19 mouse cellular contexts compared by ENCODE assay signal in genomic region chrX:99556876-99557354, GRCm38 (mm10).
DNase-seq lines count a peak whose midpoint lies in the region; ATAC-seq and TF ChIP-seq lines count a peak whose summit lies in the region.
"Had no signal": no experiment of that assay in that cellular context is flagged by ENCODE, and none has a peak within 500 bp of the region (broad histone marks: within the 10 kb centered on the region; RNA-seq: fewer than 3 reads in every experiment).

No protein-coding gene starts in this region.

- ATAC-seq in midbrain, embryonic 11.5 days (ENCODE audit: low FRiP score), result peak; percentile 64
- no peak for ATAC-seq in midbrain, postnatal 0 days (ENCODE audit: low FRiP score)
- no peak for ATAC-seq in forebrain, embryonic 16.5 days
- ATAC-seq in intestine, embryonic 15.5 days, result no peak

- no peak for TF ChIP-seq POLR2A in myocyte (IDR thresholded peaks at IDR 0.05; ENCODE audit: insufficient read length, low read depth)

- no peak overlapping the region for H3K4me3 ChIP-seq in midbrain, embryonic 11.5 days (ENCODE audit: low read depth, low read length)
- no peak overlapping the region for H3K4me3 ChIP-seq in midbrain, postnatal 0 days (ENCODE audit: low read depth, low read length)
- H3K4me3 ChIP-seq in forebrain, embryonic 16.5 days (replicated peaks; ENCODE audit: low read length), result no peak overlapping the region
- no peak overlapping the region for H3K4me3 ChIP-seq in myocyte
- no peak overlapping the region for H3K4me3 ChIP-seq in intestine, embryonic 15.5 days (replicated peaks)
- H3K4me3 ChIP-seq: embryonic facial prominence, embryonic 13.5 days; heart, embryonic 15.5 days; stomach, embryonic 15.5 days had no signal

- WGBS in midbrain, embryonic 11.5 days, result 14% methylated on average over 8 of the region's 8 CpGs
- WGBS in midbrain, postnatal 0 days, result 34% methylated on average over 8 of the region's 8 CpGs
- WGBS in forebrain, embryonic 16.5 days, result 18% methylated on average over 8 of the region's 8 CpGs
- 53% methylated on average over 8 of the region's 8 CpGs for WGBS in intestine, embryonic 15.5 days

- intact Hi-C loops in gastrocnemius, postnatal 14 days (cut with DNase I; ENCODE audit: low total_unique reads), result no loop called here

- H3K4me1 ChIP-seq in midbrain, embryonic 11.5 days (ENCODE audit: control insufficient read depth, insufficient read depth, low read length), result peaks cover 14% of the 10 kb centered on the region
- H3K4me1 ChIP-seq in midbrain, postnatal 0 days (ENCODE audit: insufficient read depth, low read length), result no peaks in the 10 kb centered on the region
- H3K4me1 ChIP-seq in forebrain, embryonic 16.5 days (replicated peaks; ENCODE audit: control insufficient read depth, insufficient read depth, low read length), result peaks cover 20% of the 10 kb centered on the region
- H3K4me1 ChIP-seq in intestine, embryonic 15.5 days (replicated peaks), result no peaks in the 10 kb centered on the region
- H3K4me1 ChIP-seq: stomach, embryonic 15.5 days had no signal

- no peak for TF ChIP-seq CTCF in midbrain, postnatal 0 days (IDR thresholded peaks at IDR 0.05)

- H3K9me3 ChIP-seq in midbrain, embryonic 11.5 days (ENCODE audit: control insufficient read depth, low read length), result no peaks in the 10 kb centered on the region
- no peaks in the 10 kb centered on the region for H3K9me3 ChIP-seq in midbrain, postnatal 0 days (ENCODE audit: low read length)
- H3K9me3 ChIP-seq in forebrain, embryonic 16.5 days (ENCODE audit: control insufficient read depth, low read length), result no peaks in the 10 kb centered on the region
- H3K9me3 ChIP-seq in intestine, embryonic 15.5 days, result no peaks in the 10 kb centered on the region
- H3K9me3 ChIP-seq: embryonic facial prominence, embryonic 13.5 days; heart, embryonic 15.5 days; stomach, embryonic 15.5 days had no signal

- H3K27me3 ChIP-seq in midbrain, embryonic 11.5 days (ENCODE audit: control insufficient read depth, insufficient read depth, low read length), result peaks cover 42% of the 10 kb centered on the region
- H3K27me3 ChIP-seq in midbrain, postnatal 0 days (ENCODE audit: insufficient read depth, low read length), result peaks cover 3% of the 10 kb centered on the region
- H3K27me3 ChIP-seq in forebrain, embryonic 16.5 days (replicated peaks; ENCODE audit: control insufficient read depth, insufficient read depth, low read length), result no peaks in the 10 kb centered on the region
- H3K27me3 ChIP-seq in myocyte (ENCODE audit: control insufficient read depth, insufficient read depth, insufficient read length), result no peaks in the 10 kb centered on the region
- peaks cover 22% of the 10 kb centered on the region for H3K27me3 ChIP-seq in intestine, embryonic 15.5 days (replicated peaks)

- H3K9ac ChIP-seq in midbrain, embryonic 11.5 days (ENCODE audit: low read length), result no peak overlapping the region
- no peak overlapping the region for H3K9ac ChIP-seq in midbrain, postnatal 0 days (replicated peaks; ENCODE audit: low read length, poor library complexity, severe bottlenecking)
- 0 out of 2 replicates have a peak overlapping the region, but pooled peaks have one; percentile 29 for H3K9ac ChIP-seq in forebrain, embryonic 16.5 days (replicated peaks; ENCODE audit: low read depth, low read length)
- no peak overlapping the region for H3K9ac ChIP-seq in intestine, embryonic 15.5 days
- H3K9ac ChIP-seq: embryonic facial prominence, embryonic 13.5 days; heart, embryonic 15.5 days; stomach, embryonic 15.5 days had no signal

- no peak overlapping the region for H3ac ChIP-seq in myocyte (ENCODE audit: control insufficient read depth, insufficient read length)

- H3K36me3 ChIP-seq in midbrain, embryonic 11.5 days (ENCODE audit: control insufficient read depth, insufficient read depth, low read length), result no peaks in the 10 kb centered on the region
- H3K36me3 ChIP-seq in midbrain, postnatal 0 days (ENCODE audit: insufficient read depth, low read length), result no peaks in the 10 kb centered on the region
- H3K36me3 ChIP-seq in forebrain, embryonic 16.5 days (ENCODE audit: control insufficient read depth, insufficient read depth), result no peaks in the 10 kb centered on the region
- no peaks in the 10 kb centered on the region for H3K36me3 ChIP-seq in myocyte (ENCODE audit: control insufficient read depth, insufficient read depth)
- no peaks in the 10 kb centered on the region for H3K36me3 ChIP-seq in intestine, embryonic 15.5 days
- H3K36me3 ChIP-seq: embryonic facial prominence, embryonic 13.5 days; heart, embryonic 15.5 days; stomach, embryonic 15.5 days had no signal

- 0 out of 2 replicates have a peak overlapping the region, but pooled peaks have one; percentile 7 for H3K4me2 ChIP-seq in midbrain, embryonic 11.5 days
- no peak overlapping the region for H3K4me2 ChIP-seq in midbrain, postnatal 0 days (ENCODE audit: low read depth, low read length, poor library complexity, severe bottlenecking)
- no peak overlapping the region for H3K4me2 ChIP-seq in forebrain, embryonic 16.5 days (ENCODE audit: low read length)
- H3K4me2 ChIP-seq in myocyte (ENCODE audit: low read depth), result peak overlapping the region; percentile 27
- H3K4me2 ChIP-seq in intestine, embryonic 15.5 days (replicated peaks), result no peak overlapping the region
- H3K4me2 ChIP-seq: embryonic facial prominence, embryonic 13.5 days; heart, embryonic 15.5 days; stomach, embryonic 15.5 days had no signal

- no peaks in the 10 kb centered on the region for H3K79me2 ChIP-seq in myocyte (ENCODE audit: control insufficient read depth, insufficient read depth)

- no peak for DNase-seq in midbrain, embryonic 11.5 days (ENCODE audit: low spot score, missing footprints)
- DNase-seq in midbrain, postnatal 0 days (ENCODE audit: low spot score), result no peak
- peak; percentile 93 for DNase-seq in ZHBTc4 (ENCODE audit: low read depth, low spot score)
- DNase-seq in gastrocnemius, postnatal 14 days, result no peak
- no peak for DNase-seq in yolk sac, embryonic 10.5 days (ENCODE audit: low spot score)
- DNase-seq: adrenal gland, adult 8-10 months; cerebellum, adult 2 months; kidney, adult 11 months; layer of hippocampus, postnatal 36 days; lung, adult 18-20 months; lung, postnatal 36 days; right cerebral cortex, adult 18-20 months had no signal

- peak overlapping the region; percentile 17; the same call in 1 of the 2 replicates for H3K27ac ChIP-seq in midbrain, embryonic 11.5 days (ENCODE audit: low read depth, low read length)
- H3K27ac ChIP-seq in midbrain, postnatal 0 days (ENCODE audit: low read depth, low read length), result no peak overlapping the region
- H3K27ac ChIP-seq in forebrain, embryonic 16.5 days (ENCODE audit: low read length), result peak overlapping the region; percentile 80
- H3K27ac ChIP-seq in intestine, embryonic 15.5 days, result no peak overlapping the region
- H3K27ac ChIP-seq: embryonic facial prominence, embryonic 13.5 days; heart, embryonic 15.5 days; kidney, postnatal 0 days; stomach, embryonic 15.5 days had no signal

TF ChIP-seq in myocyte, 11 proteins besides CTCF, POLR2A, EP300 and RAD21:
- TF ChIP-seq CEBPB (IDR thresholded peaks at IDR 0.05; ENCODE audit: insufficient read depth, poor library complexity, severe bottlenecking), result no peak
- no peak for TF ChIP-seq MAX (IDR thresholded peaks at IDR 0.05; ENCODE audit: low read depth)
- no peak for TF ChIP-seq TCF3 (IDR thresholded peaks at IDR 0.05; ENCODE audit: insufficient read length, low read depth)
- no peak for TF ChIP-seq TCF12 (IDR thresholded peaks at IDR 0.05; ENCODE audit: insufficient read depth, poor library complexity, severe bottlenecking)
- TF ChIP-seq REST (IDR thresholded peaks at IDR 0.05; ENCODE audit: insufficient read depth, insufficient read length), result no peak
- TF ChIP-seq MYOG (IDR thresholded peaks at IDR 0.05; ENCODE audit: control insufficient read depth in 1 of 3, insufficient read depth in 1 of 3, insufficient read length in 2 of 3, low read depth in 2 of 3), result no peak
- TF ChIP-seq SRF (IDR thresholded peaks at IDR 0.05; ENCODE audit: control insufficient read depth, insufficient read length, low read depth), result no peak
- no peak for TF ChIP-seq POLR2AphosphoS2 (IDR thresholded peaks at IDR 0.05; ENCODE audit: insufficient read length, low read depth)

Comparison
In these comparisons a context has a peak if more than half of its experiments do, and no peak if none do; other contexts are left out.
1. H3K27ac ChIP-seq: peak in midbrain, embryonic 11.5 days (single experiment) and forebrain, embryonic 16.5 days (single experiment); none in midbrain, postnatal 0 days (single experiment) and intestine, embryonic 15.5 days (single experiment).
2. H3K4me2 ChIP-seq: peak in midbrain, embryonic 11.5 days (single experiment) and myocyte (single experiment); none in midbrain, postnatal 0 days (single experiment), forebrain, embryonic 16.5 days (single experiment) and intestine, embryonic 15.5 days (single experiment).